Mouse (Mus musculus) layer of hippocampus, postnatal 36 days (tissue): ENCODE results near the gene Mtus2. TPM values are rescaled to one million over a fixed set of nuclear protein-coding genes. Genes with fewer than 3 reads are reported as not detected.

Experiments used
- DNase-seq, 2 experiments: peaks; one replicate each; pipeline ENCODE4 v3.0.0; 2022
- total RNA-seq, 2 experiments: library from RNA; stranded (reverse); gene quantifications; 2 replicates each; pipeline ENCODE4 v1.2.3; 2021

The Mtus2 gene
- total RNA-seq, 2 experiments from 2014 or later, result 31.4 to 32.1 TPM

- no peak for DNase-seq
Observed at GRCm38 (mm10) chr5:148353429-148353828, 396.3 kb downstream of the Mtus2 start.

- DNase-seq, result no peak
Observed at GRCm38 (mm10) chr5:148354536-148354935, 397.4 kb downstream of the Mtus2 start.

DNA sequence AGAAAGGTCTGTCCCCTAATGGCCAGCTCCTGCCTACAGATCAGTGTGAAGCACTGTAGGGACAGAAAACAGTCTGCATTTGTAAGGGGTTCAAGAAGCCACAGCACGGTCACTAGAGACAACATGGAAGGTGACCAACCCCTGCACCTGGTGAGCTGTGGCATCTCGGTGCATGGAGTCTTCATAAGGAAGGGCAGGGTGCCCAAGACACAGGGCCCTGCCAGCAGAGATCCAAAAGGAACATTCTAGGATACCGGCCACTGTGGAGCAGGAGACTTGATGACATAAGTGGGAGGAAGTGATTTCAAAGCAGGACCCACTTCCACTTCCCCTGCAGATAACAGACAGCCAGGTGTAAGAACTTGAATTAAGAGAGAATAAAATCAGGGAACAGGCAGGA is 398.7 kb downstream of the Mtus2 start:
- DNase-seq, result no peak

DNA sequence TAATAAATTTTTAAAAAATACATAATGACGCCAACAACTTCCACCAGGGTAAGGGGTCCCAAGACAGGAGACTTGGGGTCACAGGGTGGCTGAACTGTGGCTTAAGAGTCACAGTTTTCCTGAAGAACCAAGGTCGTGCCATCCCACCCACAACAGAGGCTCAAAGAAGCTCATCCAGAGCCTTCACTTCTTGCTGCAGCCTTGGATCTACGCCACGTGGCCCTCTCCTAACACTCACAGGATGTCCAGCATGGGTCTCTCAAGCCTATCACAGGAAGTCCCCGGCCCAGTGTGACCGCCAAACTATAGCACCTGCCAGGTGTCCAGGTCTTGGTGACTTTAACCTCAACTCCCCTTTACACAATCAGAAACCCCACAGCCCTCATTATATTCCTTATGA is 400.0 kb downstream of the Mtus2 start:
- no peak for DNase-seq

DNA sequence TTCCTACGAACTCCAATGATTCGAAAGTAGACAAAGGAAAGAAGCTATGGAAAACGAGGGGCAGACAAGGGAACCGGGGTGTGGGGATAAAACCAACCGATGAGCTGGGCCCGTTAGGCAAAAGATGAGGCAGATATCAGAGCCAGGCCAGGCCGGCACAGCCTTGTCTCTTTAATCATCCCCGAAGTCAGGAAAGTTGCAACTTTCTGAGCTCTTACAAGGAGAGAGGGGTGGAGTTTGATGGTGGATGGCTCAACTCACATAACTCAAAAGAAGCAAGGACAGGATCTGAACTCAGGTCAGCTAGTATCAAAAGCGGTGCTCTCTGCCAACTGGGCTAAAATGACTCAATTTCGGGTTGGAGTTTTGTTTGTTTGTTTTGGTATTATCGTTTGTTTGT is 402.0 kb downstream of the Mtus2 start:
- no peak for DNase-seq

DNA sequence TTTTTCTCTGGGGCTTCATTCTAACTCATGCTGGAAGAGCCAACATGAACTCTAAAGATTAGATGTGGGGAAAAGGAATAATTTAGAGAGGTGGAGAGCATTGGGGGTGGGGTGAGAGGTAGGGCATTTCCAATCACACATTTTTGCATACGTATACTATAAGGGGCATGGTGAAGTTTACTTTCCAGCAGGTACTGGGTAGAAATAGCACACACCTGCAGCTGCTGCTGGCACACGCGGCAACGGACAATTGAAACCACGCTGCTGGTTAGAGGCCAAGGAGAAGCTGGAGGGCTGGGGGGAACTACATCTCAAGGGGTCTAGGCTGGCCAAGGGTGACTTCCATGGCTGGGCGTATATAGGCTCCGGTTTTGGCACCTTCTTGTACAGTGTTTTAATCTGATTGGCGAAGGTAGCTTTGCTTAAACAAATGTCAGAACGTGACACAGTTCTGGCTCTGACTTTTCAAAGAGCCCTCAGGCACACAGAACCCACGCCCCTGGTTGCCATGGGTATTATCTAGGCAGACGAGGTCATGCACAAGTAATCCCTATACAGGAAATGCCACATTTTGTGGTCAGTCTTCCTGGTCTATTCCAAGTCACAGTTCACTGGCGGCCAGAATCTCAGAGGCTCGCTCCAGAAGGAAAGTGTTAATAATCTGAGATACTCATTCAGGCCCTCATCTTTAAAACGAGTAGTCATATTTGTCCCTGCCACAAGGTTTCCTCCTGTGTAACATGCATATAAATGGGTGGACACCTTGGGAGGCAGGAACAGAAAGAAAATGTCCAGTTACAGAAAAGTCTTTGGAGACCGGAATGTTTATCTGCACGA is 404.0 kb downstream of the Mtus2 start:
- no peak for DNase-seq

DNA sequence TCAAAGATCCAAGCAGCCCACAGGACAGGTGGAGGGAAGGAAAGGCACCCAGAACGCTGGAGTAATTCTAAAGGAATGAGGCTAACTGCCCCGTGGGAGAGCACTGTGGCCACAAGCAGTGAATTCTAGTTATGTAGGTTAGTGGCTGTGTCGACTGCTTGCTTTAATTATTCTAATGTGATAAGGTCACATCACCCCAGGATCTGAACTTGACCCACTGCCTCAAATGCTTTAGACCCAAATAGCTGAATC is 404.6 kb downstream of the Mtus2 start:
- no peak for DNase-seq

DNA sequence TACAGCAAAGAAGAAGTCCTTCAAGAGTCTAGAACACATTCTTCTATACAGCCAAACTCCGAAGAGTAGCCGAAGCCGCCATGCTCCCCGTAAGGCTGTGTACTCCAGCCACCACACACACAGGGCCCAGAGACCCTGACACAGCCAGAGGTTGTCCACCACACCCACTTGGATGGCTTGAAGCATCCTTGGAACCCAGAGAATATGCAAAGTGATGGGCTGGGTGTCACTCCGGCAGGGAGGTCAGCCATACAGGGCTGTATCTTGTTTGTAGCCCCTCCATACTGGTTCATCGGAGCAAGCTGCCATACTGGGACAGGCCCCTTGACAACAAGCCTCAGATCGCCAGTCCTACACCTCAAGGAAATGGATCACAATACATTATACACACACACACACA is 405.2 kb downstream of the Mtus2 start:
- DNase-seq, result no peak

DNA sequence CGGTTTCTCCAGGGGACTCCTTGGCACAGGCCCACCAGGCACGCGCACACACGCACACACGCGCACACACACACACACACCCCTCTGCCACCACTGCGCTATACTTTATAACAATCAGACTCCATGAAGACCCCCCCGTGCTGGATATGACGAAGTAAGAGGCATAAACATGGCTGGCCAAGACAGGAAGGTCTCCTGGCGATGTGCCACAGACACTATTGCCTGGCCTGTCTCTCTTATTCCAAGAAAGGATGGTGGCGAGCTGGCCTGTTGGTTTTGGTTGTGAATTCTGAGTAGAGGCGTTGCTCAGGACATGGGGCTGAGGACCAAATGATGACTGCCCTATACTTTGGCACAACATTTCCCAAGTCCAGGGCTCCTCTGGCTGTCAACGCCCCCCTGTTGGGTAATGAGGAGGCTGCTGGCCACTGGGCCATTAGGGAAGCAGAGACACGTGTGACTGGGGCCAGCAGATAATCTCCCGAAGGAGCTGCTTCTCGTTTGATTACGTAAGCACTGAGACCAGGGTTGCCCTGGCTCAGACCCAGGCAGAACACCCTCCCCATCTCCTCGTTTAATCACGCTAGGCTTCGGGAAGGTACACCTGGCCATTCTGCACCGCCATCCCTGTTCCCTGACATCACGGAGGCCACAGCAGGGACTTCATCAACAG is 406.5 kb downstream of the Mtus2 start:
- DNase-seq, result no peak

Other genes starting within 250 kb of the Mtus2 start
- 10 to 100 TPM; 34.2 to 40.2 TPM for gene Flt1, start 231.3 kb upstream of the Mtus2 start, total RNA-seq
- 100 to 1,000 TPM; 140 to 156 TPM for gene Pomp, start 96.9 kb upstream of the Mtus2 start, total RNA-seq
- gene Slc46a3, start 62.5 kb upstream of the Mtus2 start, total RNA-seq, result 1 to 10 TPM; 6.7 to 7.8 TPM